Mouse (Mus musculus) monocyte, adult 59 days (primary cell): ENCODE measurements around the gene Zfp11. TPM values are rescaled to one million over a fixed set of nuclear protein-coding genes. Genes with fewer than 3 reads are reported as not detected.

Source experiments
- total RNA-seq, 2 experiments: library from RNA; stranded (reverse); gene quantifications; one replicate each; pipeline ENCODE4 v1.2.4; 2023

The Zfp11 gene
- total RNA-seq = under 1 TPM; 0.85 to 0.86 TPM

DNA sequence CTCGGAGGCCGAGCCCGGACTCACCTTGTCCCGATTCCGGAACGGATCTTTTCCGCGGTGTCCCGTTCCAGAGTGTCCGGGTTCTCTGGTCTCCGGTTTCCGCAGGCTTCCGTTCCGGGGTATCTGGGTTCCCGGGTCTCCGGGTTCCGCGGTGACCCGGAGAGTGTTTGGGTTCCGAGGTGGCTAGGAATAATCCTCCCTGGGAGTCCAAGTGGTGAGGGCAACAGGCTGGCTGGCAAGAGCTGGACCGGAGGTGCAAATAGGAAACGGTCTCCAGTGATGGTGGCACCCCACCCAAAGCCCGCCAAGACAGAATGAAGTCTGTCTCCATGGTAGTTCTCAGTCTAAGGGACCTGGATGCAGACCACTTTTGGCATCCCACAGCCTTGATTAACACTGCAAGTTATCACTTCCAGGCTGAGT lies at the start of gene Zfp11:
TSS of gene Zfp11 (minus strand) at position 64 of the 423 bp plus-strand sequence.

DNA sequence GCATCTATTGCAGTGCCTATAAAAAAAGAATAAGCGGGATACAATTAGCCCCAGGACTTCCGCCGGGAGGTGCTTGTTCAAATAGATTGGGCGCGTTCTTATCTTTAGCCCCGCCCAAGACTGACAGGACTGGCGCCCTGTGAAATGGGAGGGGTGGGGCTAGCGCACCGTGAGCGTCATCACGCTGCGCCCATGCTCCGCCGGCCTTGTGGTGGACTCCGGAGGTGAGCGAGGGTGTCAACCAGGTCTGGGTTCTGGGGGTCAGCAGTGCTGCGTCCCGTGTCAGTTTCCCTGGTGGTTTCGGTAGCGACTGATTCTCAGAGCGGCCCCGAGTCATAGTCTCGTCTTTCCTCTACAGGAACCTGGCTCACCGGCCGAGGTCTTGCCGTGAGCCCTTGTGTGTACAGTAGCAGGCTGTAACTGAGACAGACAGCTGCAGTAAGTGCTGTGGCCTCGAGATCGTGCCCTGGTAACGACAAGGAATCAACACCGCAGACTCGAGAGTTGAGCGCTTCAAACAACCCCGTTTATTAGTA lies 45.5 kb upstream of the Zfp11 start, which contains the start of gene Mrps17:
TSS of gene Mrps17 (plus strand) at position 172 of the 536 bp plus-strand sequence.

DNA sequence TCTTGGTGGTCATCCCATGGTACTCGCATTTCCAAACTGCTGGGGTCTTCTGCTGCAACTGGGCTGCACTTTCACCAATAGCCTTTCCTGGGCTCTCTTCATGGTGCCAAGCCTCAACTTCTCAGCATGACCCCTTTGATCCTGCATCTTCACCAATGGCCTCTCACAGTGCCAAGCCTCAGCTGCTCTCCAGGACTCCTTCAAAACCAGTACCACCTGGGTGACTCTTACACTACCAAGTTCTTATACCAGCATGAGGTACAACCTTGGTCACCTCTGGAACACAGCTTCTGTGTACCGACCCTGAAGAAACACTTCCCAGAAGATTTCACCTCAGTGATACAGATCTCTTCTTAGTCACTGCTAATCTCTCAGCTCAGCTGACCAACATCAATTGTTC lies 38.5 kb upstream of the Zfp11 start, which contains the start of gene Sept14:
TSS of gene Sept14 (minus strand) at position 101 of the 400 bp plus-strand sequence.

Other genes starting within 250 kb of the Zfp11 start
- 10 to 100 TPM; 90.2 to 96.7 TPM for gene Sfswap, start 168.9 kb downstream of the Zfp11 start, total RNA-seq
- under 1 TPM; 0.10 to 0.24 TPM for gene Mmp17, start 85.9 kb downstream of the Zfp11 start, total RNA-seq
- gene Sept14, start 38.4 kb upstream of the Zfp11 start, total RNA-seq = not detected
- gene Mrps17, start 45.4 kb upstream of the Zfp11 start, total RNA-seq = 10 to 100 TPM; 43.0 to 45.6 TPM
- gene Nipsnap2, start 55.0 kb upstream of the Zfp11 start, total RNA-seq = 10 to 100 TPM; 33.1 to 34.2 TPM
- 1 to 10 TPM; 6.1 to 6.7 TPM for gene Psph, start 117.3 kb upstream of the Zfp11 start, total RNA-seq
- 10 to 100 TPM; 12.3 to 13.5 TPM for gene Sumf2, start 176.9 kb upstream of the Zfp11 start, total RNA-seq
- gene Chchd2, start 217.4 kb upstream of the Zfp11 start, total RNA-seq = 100 to 1,000 TPM; 147 to 151 TPM
- under 1 TPM in 1 of 2 experiments, not detected in 1; 0.37 TPM for gene Zbed5, start 225.6 kb upstream of the Zfp11 start, total RNA-seq
- under 1 TPM in 1 of 2 experiments, not detected in 1; 0.43 TPM for gene Phkg1, start 228.4 kb upstream of the Zfp11 start, total RNA-seq
- 1 to 10 TPM; 1.1 to 2.2 TPM for gene Nupr1l, start 238.4 kb upstream of the Zfp11 start, total RNA-seq